Mouse (Mus musculus): ENCODE measurements at regions not wholly inside any gene's neighbourhood (a gene's known extent, or its start where the extent isn't known, plus 50 kb on each side); places are given as distances from the start of the nearest gene placed in this dataset.

DNA sequence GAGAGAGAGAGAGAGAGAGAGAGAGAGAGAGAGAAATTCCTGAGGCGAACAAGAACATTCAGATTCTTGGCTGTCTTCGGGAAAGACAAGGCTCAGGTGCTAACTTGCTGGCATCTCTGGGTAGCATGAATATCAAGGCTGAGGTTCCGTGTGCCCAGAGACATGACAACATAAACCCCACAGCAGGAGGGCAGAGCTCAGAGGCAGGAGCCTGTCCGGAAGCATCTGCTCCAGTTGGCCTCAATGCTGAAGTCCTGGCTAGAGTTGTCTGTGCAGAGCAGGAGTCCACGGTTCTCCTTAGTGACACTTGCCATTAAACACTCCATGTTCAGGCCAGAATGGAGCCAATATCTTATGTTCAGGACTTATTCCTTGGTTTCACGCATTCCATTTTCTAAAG, 555.6 kb downstream of the Plekhb2 start:
- TF ChIP-seq CTCF (conservative IDR thresholded peaks at IDR 0.05; ENCODE audit: low read length), result no peak
- TF ChIP-seq POU5F1 (IDR thresholded peaks at IDR 0.05; ENCODE audit: borderline replicate concordance, low read length), result no peak
- no peak for TF ChIP-seq NANOG (IDR thresholded peaks at IDR 0.05; ENCODE audit: borderline replicate concordance, low read length)

All from E14TG2a.4 (cell line).